Mouse (Mus musculus) cerebellum, adult 2 months (tissue): Measurements from ENCODE around the gene H2afz.

Experiments used
- CTCF ChIP-seq: fragments of 200-500 bp; IDR thresholded peaks from 2 replicates; pipeline ENCODE4 v1.5.1; 2011; ENCODE audit warnings: low read depth, mild to moderate bottlenecking, control low read depth, low read length, moderate library complexity, borderline replicate concordance; ENCODE audit not compliant: insufficient read depth
- POLR2A ChIP-seq: fragments of 200-500 bp; IDR thresholded peaks from 2 replicates; pipeline ENCODE4 v1.6.1; 2011; ENCODE audit warnings: low read length, control low read depth, borderline replicate concordance; ENCODE audit not compliant: insufficient read depth

DNA sequence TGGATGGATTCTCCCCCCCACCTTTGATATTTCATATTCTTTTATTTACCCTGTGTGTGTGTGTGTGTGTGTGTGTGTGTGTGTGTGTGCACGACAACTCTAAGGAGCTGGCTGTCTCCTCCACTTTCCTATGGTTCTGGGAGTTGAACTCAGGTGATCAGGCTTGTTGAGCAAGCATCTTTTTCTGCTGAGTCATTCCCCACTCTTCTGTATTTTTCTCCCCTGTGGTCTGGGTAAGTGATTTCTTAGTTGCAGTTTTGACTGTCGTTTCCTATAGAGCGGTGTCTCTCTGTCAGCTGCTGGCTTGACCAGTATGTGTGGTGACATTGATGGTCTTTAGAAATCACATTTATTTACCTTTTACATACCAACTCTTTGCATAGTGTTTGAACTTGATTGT, 15.0 kb downstream of the H2afz start:
- TF ChIP-seq CTCF, result no peak
- no peak for TF ChIP-seq POLR2A
